Mouse (Mus musculus) activated CD4-positive, CD25-positive, alpha-beta regulatory T cell, adult 4 months (primary cell): ENCODE data around the gene Smim17. TPM values are rescaled to one million over a fixed set of nuclear protein-coding genes. Genes with fewer than 3 reads are reported as not detected.
"Not testable (repeated sequence)": the region's sequence is repeated elsewhere in the genome, so short reads cannot be mapped to it uniquely, and the experiment has no call there.

Source experiments
- ATAC-seq: one replicate; pipeline ENCODE4 v1.8.0; 2017
- polyA plus RNA-seq, 2 experiments: library from polyadenylated mRNA; unstranded; fragments of 100-300 nt; shearing (Covaris generic); gene quantifications; one replicate each; pipeline ENCODE4 v1.2.1; 2017

Gene Smim17
- not detected for polyA plus RNA-seq

DNA sequence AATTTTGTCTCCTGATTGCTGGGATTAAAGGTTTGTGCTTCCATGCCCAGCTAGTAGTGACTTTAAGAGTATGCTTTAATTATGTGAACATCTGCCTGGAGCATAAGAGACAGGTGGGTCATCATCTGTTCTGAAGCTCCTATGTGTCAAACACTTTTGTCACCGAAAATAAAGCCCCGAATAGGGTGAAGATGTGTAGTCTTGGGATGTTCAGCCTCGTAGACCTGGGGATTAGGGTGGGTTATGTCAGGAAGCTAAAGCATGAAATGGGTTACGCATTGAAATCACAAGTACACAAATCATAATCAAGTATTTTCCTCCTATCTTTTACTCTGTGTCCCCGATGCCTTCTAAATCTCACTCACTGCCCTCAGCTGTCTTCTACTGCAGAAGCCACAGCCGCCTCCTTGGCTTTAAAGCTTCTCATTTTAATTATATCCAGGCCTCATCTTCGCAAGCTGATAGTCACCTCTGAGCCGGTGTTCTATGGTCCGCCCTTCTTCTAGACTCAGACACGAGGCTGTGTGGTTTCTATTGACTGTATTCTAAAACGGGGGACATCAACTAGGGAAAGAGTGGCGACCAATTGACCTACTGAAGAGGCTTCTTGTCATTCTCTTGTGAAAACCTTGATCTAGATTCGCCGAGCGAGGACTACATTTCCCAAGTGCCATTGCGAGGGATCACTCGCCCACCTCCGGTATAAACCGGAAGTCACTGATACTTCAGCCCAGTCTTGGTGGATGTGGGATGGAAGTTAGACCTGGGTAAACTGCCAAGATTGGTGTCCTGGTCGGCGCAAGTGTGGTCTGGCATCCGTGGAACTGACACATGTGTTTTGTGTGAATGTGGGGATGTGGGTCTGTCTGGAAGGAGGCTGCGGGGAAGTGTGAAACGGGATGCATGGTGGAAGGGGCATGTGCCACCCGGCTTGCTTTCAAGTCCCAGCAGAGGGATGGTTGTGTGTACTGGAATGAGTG, at the start of gene Smim17:
Gene Smim17 (plus strand): TSS at position 720 of the 980 bp plus-strand sequence.
- peak; percentile 96 for ATAC-seq

DNA sequence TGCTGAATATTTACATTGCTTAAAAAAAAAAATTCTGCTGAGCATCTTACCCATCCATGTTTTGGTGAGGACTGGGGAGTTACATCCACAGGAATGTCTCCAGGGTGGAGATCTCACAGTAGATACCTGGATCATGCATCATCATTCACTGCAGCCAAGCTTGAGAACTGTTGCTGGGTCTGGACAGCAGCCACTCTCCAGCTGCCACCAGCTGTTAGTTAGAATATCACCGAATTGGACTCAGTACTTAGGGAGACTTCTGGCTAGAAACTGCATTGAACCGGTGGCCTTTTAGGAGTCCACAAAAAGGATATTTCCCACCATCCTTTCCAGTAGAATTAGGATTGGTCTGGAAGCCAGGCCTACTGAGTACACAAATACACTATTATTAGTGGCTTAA, 40.4 kb upstream of the Smim17 start:
- ATAC-seq, result no peak

- no peak for ATAC-seq
Measured at GRCm38 (mm10) chr7:6358937-6359590, 39.5 kb upstream of the Smim17 start.

GRCm38 (mm10) chr7:6360477-6361060, 37.9 kb upstream of the Smim17 start:
- ATAC-seq, result no peak

DNA sequence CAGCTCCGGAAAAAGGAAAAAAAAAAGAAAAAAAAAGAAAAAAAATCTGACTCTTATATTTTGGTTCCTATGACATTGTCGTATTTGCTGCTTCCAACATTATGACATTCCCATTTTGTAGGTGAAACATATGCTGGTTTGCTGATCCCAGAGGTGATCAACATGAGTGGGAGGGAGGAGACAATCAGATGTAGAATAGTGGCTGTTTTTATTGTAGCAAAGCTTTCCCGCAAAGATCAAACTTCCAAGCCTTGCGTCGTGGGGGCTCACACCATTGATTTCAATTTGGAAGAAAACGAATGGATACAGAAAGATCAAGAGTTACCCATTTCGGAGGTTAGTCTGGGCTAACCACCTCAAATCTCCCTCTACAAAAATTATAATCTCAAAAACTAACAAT, 36.8 kb upstream of the Smim17 start:
- no peak for ATAC-seq

- ATAC-seq, result peak; percentile 74
Measured at GRCm38 (mm10) chr7:6362268-6363046, 36.1 kb upstream of the Smim17 start.

- ATAC-seq, result peak; percentile 66
Measured at GRCm38 (mm10) chr7:6363047-6363488, 35.4 kb upstream of the Smim17 start, which contains the start of gene Zfp78. Gene Zfp78 (plus strand): TSS chr7:6363280.

GRCm38 (mm10) chr7:6364761-6365160, 33.8 kb upstream of the Smim17 start:
- ATAC-seq, result no peak

DNA sequence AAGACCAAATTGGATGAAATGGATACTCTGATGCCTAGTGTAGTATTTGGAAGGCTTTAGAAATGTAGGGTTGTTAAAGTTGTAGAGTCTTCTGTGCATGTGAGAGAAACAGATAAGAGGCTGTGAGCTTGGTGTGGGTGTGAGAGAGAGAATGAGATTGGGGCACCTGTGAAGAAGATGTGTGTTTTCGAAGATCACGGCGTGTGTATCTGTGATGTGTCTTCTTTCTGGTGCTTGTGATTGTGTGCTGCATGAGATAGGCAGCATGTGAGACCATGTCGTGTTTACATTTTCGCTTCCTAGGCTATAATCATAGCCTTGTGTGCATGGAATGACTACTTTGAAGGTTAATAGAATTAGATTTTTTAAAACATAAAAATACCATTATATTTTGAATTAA, 31.3 kb upstream of the Smim17 start:
- ATAC-seq, result no peak

DNA sequence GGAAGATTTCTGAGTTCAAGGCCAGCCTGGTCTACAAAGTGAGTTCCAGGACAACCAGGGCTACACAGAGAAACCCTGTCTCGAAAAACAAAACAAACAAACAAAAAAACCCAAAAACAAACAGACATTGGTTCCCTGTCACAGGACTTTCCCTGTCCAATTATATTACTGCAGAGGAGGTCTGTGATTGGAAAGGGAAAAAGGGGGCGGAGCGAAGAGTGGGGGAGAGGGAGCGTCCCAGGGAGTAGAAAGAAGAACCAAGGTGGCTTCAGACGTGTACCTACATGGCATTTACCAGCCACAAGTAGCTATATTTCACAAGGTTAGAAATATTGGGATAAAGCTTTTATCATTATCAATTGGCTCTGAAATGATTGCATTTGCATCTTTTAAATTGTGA, 30.4 kb upstream of the Smim17 start:
- not testable (repeated sequence) for ATAC-seq

- no peak for ATAC-seq
Measured at GRCm38 (mm10) chr7:6369460-6369859, 29.1 kb upstream of the Smim17 start.

DNA sequence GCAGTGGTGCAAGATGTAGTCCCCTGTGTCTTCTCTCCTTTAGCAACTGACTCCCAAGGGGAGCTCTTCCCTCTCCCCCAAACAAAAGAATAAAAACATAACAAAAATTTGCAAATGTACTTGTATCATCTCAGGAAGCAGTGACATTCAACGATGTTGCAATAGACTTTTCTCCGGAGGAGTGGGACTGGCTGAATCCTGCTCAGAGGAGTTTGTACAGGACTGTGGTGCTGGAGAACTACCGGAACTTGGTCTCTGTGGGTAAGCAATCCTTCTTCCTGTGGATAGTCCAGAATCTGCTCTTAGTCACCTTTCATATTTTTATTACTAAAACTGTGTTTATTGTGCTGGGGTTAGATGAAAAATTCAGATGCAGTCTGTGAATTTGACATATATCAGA, 25.5 kb upstream of the Smim17 start:
- no peak for ATAC-seq

DNA sequence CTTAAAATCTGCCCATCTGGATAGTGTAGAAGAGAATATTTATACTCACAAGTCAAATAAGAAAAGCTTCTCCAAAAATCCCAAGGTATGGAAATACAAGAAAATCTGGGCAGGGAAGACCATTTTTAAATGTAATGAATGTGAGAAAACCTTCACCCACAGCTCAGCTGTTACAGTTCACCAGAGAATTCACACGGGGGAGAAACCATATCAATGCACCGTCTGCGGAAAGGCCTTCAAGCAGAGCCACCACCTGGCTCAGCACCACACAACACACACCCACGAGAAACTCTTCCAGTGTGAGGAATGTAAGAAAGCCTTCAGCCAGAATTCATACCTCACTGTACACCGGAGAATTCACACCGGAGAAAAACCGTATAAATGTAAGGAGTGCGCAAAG, 20.1 kb upstream of the Smim17 start:
- no peak for ATAC-seq

DNA sequence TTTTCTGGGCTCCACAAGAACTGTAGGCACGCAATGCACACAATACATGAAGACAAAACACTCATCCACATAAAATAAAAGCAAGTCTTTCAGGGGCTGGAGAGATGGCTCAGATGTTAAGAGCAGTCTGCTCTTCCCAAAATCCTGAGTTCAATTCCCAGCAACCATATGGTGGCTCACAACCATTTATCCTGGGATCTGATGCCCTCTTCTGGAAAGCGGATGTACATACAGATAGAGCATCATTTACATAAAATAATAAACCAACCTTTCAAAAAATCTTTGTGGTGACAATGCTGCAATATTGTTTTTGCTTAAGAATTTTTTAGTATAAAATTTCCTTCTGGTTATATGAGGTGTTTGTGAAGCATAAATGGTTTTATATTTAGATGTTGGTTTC, 17.1 kb upstream of the Smim17 start:
- ATAC-seq, result no peak

GRCm38 (mm10) chr7:6383044-6383455, 15.5 kb upstream of the Smim17 start, which contains the start of gene Zfp28:
Gene Zfp28 (plus strand): TSS chr7:6383295.
- peak; percentile 90 for ATAC-seq

DNA sequence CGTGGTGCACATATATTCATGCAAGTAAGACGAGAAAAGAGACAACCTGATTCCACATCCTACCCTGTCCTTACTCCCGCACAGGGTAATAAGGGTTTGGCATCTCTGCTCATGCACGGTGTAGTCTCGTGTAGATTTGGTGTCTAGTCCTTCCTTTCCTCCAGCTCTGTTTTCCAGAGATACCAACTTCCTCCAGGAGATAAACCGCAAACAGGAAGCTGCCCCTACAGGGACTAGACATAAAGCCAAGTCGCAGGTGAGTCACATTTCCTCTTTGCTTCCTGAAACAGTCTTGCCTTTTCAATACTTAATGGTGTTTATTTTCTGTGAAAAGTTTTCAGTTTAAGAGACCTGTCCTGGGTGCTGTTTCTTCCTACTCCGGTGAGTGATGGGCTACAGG, 14.5 kb upstream of the Smim17 start:
- ATAC-seq, result no peak

DNA sequence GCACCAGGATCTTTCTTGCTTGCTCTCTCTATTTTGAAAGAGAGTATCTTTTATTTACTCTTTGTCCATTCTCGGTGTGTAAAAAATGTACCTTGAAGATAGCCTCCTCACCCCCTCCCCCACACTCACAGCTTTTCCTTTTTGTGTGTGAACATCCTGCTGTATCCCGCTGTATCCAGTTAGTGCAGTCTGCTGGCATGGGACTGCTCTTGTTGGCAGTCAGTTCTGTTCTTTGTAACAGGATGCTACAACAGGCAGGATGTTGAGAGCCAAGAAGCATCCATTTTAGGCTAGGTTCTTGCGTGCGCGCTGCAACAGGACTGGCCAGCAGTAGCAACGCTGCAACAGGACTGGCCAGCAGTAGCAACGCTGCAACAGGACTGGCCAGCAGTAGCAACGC, 11.5 kb upstream of the Smim17 start:
- no peak for ATAC-seq

DNA sequence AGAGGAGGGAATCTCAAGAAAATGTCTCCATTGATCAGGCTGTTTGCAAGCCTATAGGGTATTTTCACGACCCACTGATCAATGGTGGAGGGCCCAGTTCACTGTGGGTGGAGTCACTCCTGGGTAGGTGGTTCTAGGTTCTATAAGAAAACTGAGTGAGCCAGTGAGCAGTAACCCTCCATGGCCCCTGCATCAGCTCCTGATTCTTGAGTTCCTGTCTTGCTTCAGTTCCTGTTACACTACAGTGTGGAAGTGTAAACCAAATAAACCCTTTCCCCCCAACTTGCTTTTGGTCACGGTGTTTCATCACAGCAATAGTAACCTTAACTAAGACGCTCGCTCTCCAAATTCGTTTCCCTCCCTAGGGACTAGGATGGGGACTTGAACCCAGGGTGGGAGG, 9.5 kb upstream of the Smim17 start:
- ATAC-seq, result no peak

DNA sequence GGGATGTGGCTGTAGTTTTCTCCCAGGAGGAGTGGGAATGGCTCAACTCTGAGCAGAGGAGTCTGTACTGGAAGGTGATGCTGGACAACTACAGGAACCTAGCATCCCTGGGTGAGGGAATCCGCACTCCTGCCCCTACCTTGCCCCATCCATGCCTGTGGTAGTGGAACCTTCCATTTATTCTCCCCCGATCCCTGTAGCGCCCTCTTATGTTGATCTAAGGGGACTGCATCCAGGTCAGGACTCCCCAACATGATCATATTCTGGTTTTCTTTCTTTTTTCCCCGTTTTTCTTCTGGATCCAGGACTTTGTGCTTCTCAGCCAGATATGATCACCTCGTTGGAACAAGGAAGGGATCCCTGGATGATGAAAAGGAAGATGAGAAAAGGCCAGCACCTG, 9.1 kb upstream of the Smim17 start:
- ATAC-seq, result no peak

DNA sequence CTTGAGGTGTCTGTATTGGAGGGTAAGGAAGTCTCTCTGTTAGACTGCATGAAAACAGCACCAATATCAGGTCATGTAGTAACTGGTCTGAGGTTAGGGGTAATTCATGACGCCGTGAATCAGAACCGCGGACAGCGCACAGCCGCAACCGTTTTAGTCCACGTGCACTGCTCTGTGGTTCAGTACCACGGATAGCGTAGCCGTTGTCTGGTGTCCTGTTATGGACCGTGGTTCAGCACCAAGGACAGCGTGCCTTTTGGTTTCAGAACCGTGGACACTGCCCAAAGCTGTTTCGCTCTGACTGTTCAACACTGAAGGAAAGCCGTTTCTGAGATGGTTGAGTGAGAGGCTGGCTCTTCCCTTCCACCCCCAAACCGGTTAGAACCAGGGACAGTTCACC, 11.5 kb downstream of the Smim17 start, which contains the start of gene Gm20715:
Gene Gm20715 (plus strand): TSS at position 235 of the 400 bp plus-strand sequence.
- peak; percentile 81 for ATAC-seq

GRCm38 (mm10) chr7:6414626-6415441, 16.3 kb downstream of the Smim17 start:
- ATAC-seq, result no peak

- ATAC-seq, result no peak
Measured at GRCm38 (mm10) chr7:6415442-6415787, 16.9 kb downstream of the Smim17 start.
